Mouse (Mus musculus) liver, adult 2 months (tissue): ENCODE data around the gene Kdm2a. TPM values are rescaled to one million over a fixed set of nuclear protein-coding genes. Genes with fewer than 3 reads are reported as not detected.

Source experiments
- DNase-seq: peaks from one replicate; pipeline ENCODE4 v3.0.0-alpha.2; 2011; ENCODE audit warnings: low read depth, low spot score; ENCODE audit errors: extremely low read depth
- H3K27ac ChIP-seq: fragments of 200-500 bp; replicated peaks from 2 replicates; pipeline ENCODE4 v1.5.1; 2012; ENCODE audit warnings: low read depth, mild to moderate bottlenecking, control low read depth, inconsistent platforms, low read length; ENCODE audit not compliant: insufficient read depth
- H3K27me3 ChIP-seq: fragments of 200-500 bp; 2 replicates; pipeline ENCODE4 v1.6.1; 2012; ENCODE audit warnings: mild to moderate bottlenecking, moderate library complexity, low read length, inconsistent platforms; ENCODE audit not compliant: control insufficient read depth, insufficient read depth
- H3K36me3 ChIP-seq: fragments of 200-500 bp; 2 replicates; pipeline ENCODE4 v1.6.1; 2012; ENCODE audit warnings: low read length, inconsistent platforms; ENCODE audit not compliant: control insufficient read depth, insufficient read depth
- H3K4me1 ChIP-seq: fragments of 200-500 bp; 2 replicates; pipeline ENCODE4 v1.6.1; 2011; ENCODE audit warnings: low read length; ENCODE audit not compliant: control insufficient read depth, insufficient read depth
- H3K4me3 ChIP-seq: fragments of 200-500 bp; 2 replicates; pipeline ENCODE4 v1.5.1; 2011; ENCODE audit warnings: low read depth, mild to moderate bottlenecking, control low read depth, low read length, moderate library complexity; ENCODE audit not compliant: insufficient read depth
- H3K79me2 ChIP-seq: fragments of 200-500 bp; 2 replicates; pipeline ENCODE4 v1.6.1; 2012; ENCODE audit warnings: inconsistent platforms, mild to moderate bottlenecking, low read length, moderate library complexity; ENCODE audit not compliant: control insufficient read depth, insufficient read depth
- H3K9ac ChIP-seq: fragments of 200-500 bp; 2 replicates; pipeline ENCODE4 v1.6.1; 2012; ENCODE audit warnings: low read depth, mild to moderate bottlenecking, control low read depth, inconsistent platforms, low read length
- CTCF ChIP-seq: fragments of 200-500 bp; IDR thresholded peaks from 2 replicates; pipeline ENCODE4 v1.5.1; 2011; ENCODE audit warnings: low read depth, low read length, control low read depth
- POLR2A ChIP-seq: fragments of 200-500 bp; IDR thresholded peaks from 2 replicates; pipeline ENCODE4 v1.6.1; 2011; ENCODE audit warnings: low read length, control low read depth; ENCODE audit not compliant: insufficient read depth; ENCODE audit errors: extremely low read depth
- WGBS: fragments of 180-500 bp; shearing (Covaris S2); methylation state at CpG from one replicate; pipeline ENCODE4 v1.1.7; 2018; 5-methylcytosine and 5-hydroxymethylcytosine counted together
- polyA plus RNA-seq: library from polyadenylated mRNA; depleted of rRNA; stranded (reverse); fragments of >200 nt; gene quantifications from 2 replicates; pipeline ENCODE4 v1.2.3, GENCODE M21; 2012
- total RNA-seq: library from RNA; depleted of rRNA; stranded (reverse); fragments of >200 nt; gene quantifications from 2 replicates; pipeline ENCODE4 v1.2.3, GENCODE M21; 2014

Gene Kdm2a
- total and polyA plus RNA-seq, 2 experiments, result 29.6 to 52.6 TPM

DNA sequence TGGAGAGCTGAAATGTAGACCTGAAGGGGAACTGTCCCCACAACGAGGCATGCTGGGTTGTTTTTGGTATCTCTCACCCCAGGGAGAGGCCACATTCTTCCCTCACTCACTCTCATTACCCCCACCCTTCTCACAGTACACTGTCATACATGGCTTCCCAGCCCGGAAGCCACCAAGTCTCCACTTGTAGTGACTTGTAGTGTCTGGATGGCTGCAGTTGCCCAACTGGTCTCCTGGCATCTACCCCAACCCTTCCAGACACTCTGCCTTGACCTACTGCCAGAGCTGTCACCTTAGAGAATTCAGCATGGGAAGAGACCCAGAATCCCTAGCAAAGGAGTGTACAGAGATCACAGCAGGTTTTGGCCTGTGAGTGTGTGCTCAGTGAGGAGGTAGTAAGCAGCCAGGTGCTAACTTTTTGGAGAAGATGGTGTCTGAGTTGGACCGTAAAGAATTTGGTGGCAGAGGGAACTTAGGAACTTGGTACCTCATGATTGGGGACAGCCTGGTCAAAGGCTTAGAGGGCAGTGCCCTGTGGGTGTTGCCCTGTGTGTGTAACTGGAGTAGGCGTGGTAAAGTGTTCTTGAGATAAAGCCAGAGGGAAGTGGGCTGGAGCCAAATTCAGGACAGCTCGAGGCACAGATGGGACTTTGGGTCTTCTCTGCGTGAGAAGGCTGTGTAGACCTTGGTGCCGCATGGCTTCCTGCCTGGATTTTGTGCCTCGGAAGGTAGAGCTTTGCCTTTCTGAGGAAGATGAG, 22.2 kb upstream of the Kdm2a start:
- 15% methylated on average over 8 of the region's 8 CpGs for WGBS
- H3K27me3 ChIP-seq, result no peaks in the 10 kb centered on the region
- H3K9ac ChIP-seq, result peak overlapping the region; percentile 13; the same call in 1 of the 2 replicates
- no peaks in the 10 kb centered on the region; the same call in 1 of the 2 replicates for H3K79me2 ChIP-seq
- no peak for TF ChIP-seq POLR2A
- no peak for TF ChIP-seq CTCF
- peak overlapping the region; percentile 51 for H3K27ac ChIP-seq
- H3K36me3 ChIP-seq, result peaks cover 11% of the 10 kb centered on the region; the same call in 1 of the 2 replicates
- peaks cover 10% of the 10 kb centered on the region for H3K4me1 ChIP-seq
- DNase-seq, result peak; percentile 97
- H3K4me3 ChIP-seq, result no peak overlapping the region

DNA sequence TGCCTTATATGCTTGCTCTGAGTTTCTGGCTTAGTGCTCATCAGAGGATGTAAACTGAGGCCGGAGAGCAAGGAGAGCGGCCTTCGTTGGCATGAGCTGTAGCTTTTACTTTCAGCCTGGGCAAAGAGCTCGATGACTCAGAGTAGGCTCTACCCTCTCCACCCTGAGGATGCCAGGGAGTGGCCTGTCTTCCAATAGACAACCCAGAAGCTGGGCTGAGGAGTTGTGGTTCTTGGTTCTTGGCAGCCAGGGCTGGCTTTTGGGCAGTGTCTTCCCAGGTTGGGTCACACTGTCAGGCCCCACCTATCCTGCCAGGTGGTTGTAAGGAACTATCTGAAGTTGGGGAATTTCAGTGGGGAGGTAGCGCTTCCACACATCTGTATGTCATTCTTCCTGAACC, 21.6 kb upstream of the Kdm2a start:
- Histone ChIP-seq H3K4me1 (peaks cover 10% of the 10 kb centered on the region), H3K27me3 (no peaks in the 10 kb centered on the region), H3K36me3 (peaks cover 5% of the 10 kb centered on the region; the same call in 1 of the 2 replicates), H3K4me3 (no peak overlapping the region), H3K79me2 (no peaks in the 10 kb centered on the region), H3K27ac (0 out of 2 replicates have a peak overlapping the region, but pooled peaks have one; percentile 27), H3K9ac (no peak overlapping the region)
- no peak for DNase-seq
- WGBS, result 87% methylated on average over 5 of the region's 5 CpGs
- TF ChIP-seq CTCF, result no peak
- TF ChIP-seq POLR2A, result no peak

- Histone ChIP-seq H3K9ac (no peak overlapping the region), H3K4me1 (peaks cover 10% of the 10 kb centered on the region), H3K27ac (no peak overlapping the region), H3K27me3 (no peaks in the 10 kb centered on the region), H3K79me2 (no peaks in the 10 kb centered on the region), H3K36me3 (no peaks in the 10 kb centered on the region), H3K4me3 (no peak overlapping the region)
- no peak for DNase-seq
- TF ChIP-seq CTCF (no peak), POLR2A (no peak)
These were observed 19.6 kb upstream of the Kdm2a start for GRCm38 (mm10) chr19:4417713-4418112.

DNA sequence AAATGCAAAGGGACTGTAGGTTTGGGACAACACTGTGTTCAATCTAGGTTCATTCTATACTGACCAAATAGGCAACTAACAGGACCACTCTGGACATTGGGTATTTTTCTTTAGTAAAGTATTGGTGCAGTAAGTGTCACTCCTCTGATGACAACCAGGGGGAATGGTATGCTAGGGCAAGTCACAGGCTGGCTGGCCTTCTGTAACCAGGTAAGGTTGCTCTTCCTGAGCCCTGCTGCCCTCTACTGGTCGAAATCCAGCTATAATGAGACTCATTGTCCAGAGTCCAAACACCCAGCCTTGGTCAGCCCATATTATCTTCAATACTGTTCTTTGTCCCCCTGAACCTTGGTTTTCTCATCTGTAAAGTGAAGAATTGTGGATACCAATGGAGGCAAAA, 19.1 kb upstream of the Kdm2a start:
- Histone ChIP-seq H3K4me3 (no peak overlapping the region), H3K4me1 (peaks cover 10% of the 10 kb centered on the region), H3K36me3 (no peaks in the 10 kb centered on the region), H3K79me2 (no peaks in the 10 kb centered on the region), H3K27ac (no peak overlapping the region), H3K9ac (no peak overlapping the region), H3K27me3 (no peaks in the 10 kb centered on the region)
- WGBS, result 0% methylated on average over 1 of the region's 1 CpGs
- peak; percentile 66 for DNase-seq
- TF ChIP-seq CTCF (peak; percentile 85), POLR2A (no peak)

DNA sequence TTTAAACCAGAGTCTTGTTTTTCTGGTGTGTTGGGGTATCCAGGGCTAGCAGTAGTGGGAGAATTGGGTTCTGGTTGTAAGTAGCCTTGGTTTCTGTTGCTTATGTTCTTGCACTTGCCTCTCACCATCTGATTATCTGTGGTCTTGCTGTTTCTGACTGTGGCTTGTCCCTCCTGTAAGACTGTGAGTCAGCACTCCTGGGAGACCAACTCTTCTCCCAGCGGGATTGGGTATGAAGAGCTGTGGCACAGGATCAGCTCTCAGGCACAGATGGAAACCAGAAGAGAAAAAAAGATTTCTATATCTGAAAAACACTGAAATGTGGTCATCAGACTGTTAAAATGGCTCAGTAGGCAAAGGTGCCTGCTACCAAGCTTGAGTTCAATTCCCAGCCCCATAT, 16.5 kb upstream of the Kdm2a start:
- DNase-seq, result no peak
- H3K79me2 ChIP-seq, result no peaks in the 10 kb centered on the region

DNA sequence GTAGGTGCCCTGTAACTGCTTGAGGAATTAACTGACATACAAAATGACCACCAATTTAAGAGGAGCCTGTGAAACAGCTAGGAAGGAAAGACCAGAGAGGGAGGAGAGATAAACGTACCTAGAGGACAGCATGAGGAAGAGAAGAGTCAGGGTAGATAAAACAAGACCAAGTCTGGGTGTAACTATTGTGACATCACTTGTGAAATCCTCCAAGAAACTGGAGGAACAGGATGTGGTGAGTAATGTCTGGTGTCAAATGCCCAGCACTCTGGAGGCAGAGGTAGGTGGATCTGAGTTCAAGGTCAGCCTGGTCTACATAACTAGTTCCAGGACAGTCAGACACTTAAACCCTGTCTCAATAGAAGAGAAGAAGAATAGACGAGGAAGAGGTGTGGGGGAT, 11.0 kb upstream of the Kdm2a start:
- Histone ChIP-seq H3K79me2 (no peaks in the 10 kb centered on the region), H3K9ac (no peak overlapping the region), H3K4me1 (no peaks in the 10 kb centered on the region), H3K36me3 (no peaks in the 10 kb centered on the region), H3K4me3 (no peak overlapping the region), H3K27ac (no peak overlapping the region), H3K27me3 (no peaks in the 10 kb centered on the region)
- WGBS, result 77% methylated on average over 2 of the region's 2 CpGs
- DNase-seq, result no peak
- no peak for TF ChIP-seq POLR2A
- no peak for TF ChIP-seq CTCF

More for the DNA sequence above, 16.5 kb upstream of the Kdm2a start:
- Histone ChIP-seq H3K4me1 (no peaks in the 10 kb centered on the region), H3K4me3 (no peak overlapping the region), H3K36me3 (no peaks in the 10 kb centered on the region), H3K27ac (no peak overlapping the region), H3K27me3 (no peaks in the 10 kb centered on the region), H3K9ac (no peak overlapping the region)
- WGBS, result 86% methylated on average over 1 of the region's 1 CpGs
- TF ChIP-seq POLR2A (no peak), CTCF (no peak)
